Mouse (Mus musculus) liver, embryonic 16.5 days (tissue): ENCODE results near the gene Psat1. TPM values are rescaled to one million over a fixed set of nuclear protein-coding genes. Genes with fewer than 3 reads are reported as not detected.

ENCODE experiments used
- ATAC-seq: fragments of 200-750 bp; cut with Nextera tagmentation; 2 replicates; pipeline ENCODE4 v1.8.0; 2017; ENCODE audit warnings: low read depth, mild to moderate bottlenecking, moderate number of reproducible peaks, moderate library complexity
- H3K27ac ChIP-seq: fragments of 300-500 bp; sonication (generic); 2 replicates; pipeline ENCODE4 v1.5.1; 2014; ENCODE audit warnings: mild to moderate bottlenecking, low read length
- H3K27me3 ChIP-seq: fragments of 300-500 bp; sonication (generic); 2 replicates; pipeline ENCODE4 v1.6.1; 2014; ENCODE audit warnings: low read depth, low read length, mixed read lengths; ENCODE audit not compliant: control insufficient read depth, insufficient read depth
- H3K36me3 ChIP-seq: fragments of 300-500 bp; sonication (generic); 2 replicates; pipeline ENCODE4 v1.6.1; 2014; ENCODE audit warnings: mild to moderate bottlenecking; ENCODE audit not compliant: control insufficient read depth, insufficient read depth
- H3K4me1 ChIP-seq: fragments of 300-500 bp; sonication (generic); 2 replicates; pipeline ENCODE4 v1.6.1; 2014; ENCODE audit warnings: low read depth, low read length, mixed read lengths; ENCODE audit not compliant: control insufficient read depth
- H3K4me2 ChIP-seq: fragments of 300-500 bp; sonication (generic); 2 replicates; pipeline ENCODE4 v1.6.1; 2014; ENCODE audit warnings: low read depth, low read length, mixed read lengths
- H3K4me3 ChIP-seq: fragments of 300-500 bp; sonication (generic); 2 replicates; pipeline ENCODE4 v1.5.1; 2014; ENCODE audit warnings: low read depth, mild to moderate bottlenecking, low read length
- H3K9ac ChIP-seq: fragments of 300-500 bp; sonication (generic); 2 replicates; pipeline ENCODE4 v1.6.1; 2014; ENCODE audit warnings: low read depth, low read length
- H3K9me3 ChIP-seq: fragments of 300-500 bp; sonication (generic); replicated peaks from 2 replicates; pipeline ENCODE4 v1.6.1; 2016; ENCODE audit warnings: low read length; ENCODE audit not compliant: control insufficient read depth
- WGBS: fragments of 180-500 bp; shearing (Covaris S2); extraction: QIAGEN DNeasy Blood & Tissue Kit; methylation state at CpG from one replicate; pipeline ENCODE4 v1.1.7; 2014; ENCODE audit not compliant: insufficient replicate concordance; 5-methylcytosine and 5-hydroxymethylcytosine counted together
- polyA plus RNA-seq: library from polyadenylated mRNA; unstranded; fragments of >200 nt; fragmentation: Nextera tagmentation; extraction: Ambion mirVana; gene quantifications from 2 replicates; pipeline ENCODE4 v1.2.1, GENCODE M21; 2015

The Psat1 gene
- polyA plus RNA-seq = 256 and 258 TPM in 2 replicates

- H3K4me1 ChIP-seq = no peaks in the 10 kb centered on the region
- no peaks in the 10 kb centered on the region for H3K9me3 ChIP-seq
- no peak within 1 kb of the TSS for H3K4me2 ChIP-seq
- H3K27me3 ChIP-seq = no peaks in the 10 kb centered on the region
- no peak within 1 kb of the TSS for H3K4me3 ChIP-seq
- H3K9ac ChIP-seq = no peak within 1 kb of the TSS
- WGBS = 60% methylated on average over 7 of the region's 7 CpGs
- no peak within 1 kb of the TSS for H3K27ac ChIP-seq
- no peak for ATAC-seq
- no peaks in the 10 kb centered on the region for H3K36me3 ChIP-seq
These were observed at the start of gene Psat1 for GRCm38 (mm10) chr19:15947237-15947636. TSS of gene Psat1 (minus strand) at chr19:15947337.

DNA sequence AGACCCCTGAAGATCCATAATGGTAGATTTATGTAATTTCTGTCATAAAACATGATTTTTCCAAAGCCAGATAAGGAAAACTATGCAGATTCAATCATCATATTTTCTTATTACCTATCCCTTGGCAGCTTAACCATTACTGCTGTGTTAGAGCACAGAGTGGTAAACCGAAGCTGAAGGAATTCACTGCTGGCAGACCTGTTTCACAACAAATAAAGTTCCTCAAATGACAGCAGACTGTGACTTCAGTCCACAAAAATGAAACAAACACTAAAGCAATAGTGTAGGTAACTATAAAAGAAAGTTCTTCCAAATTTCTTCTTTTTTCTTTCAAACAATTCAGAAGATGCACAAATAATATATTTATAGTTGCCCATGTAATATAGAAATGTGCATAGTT, 43.0 kb upstream of the Psat1 start:
- Histone ChIP-seq H3K36me3 (no peaks in the 10 kb centered on the region), H3K27ac (no peak overlapping the region), H3K27me3 (no peaks in the 10 kb centered on the region), H3K4me1 (peaks cover 2% of the 10 kb centered on the region), H3K4me3 (no peak overlapping the region), H3K9ac (no peak overlapping the region), H3K4me2 (no peak overlapping the region), H3K9me3 (no peaks in the 10 kb centered on the region)
- no peak for ATAC-seq
- WGBS = 36% methylated on average over 1 of the region's 1 CpGs

- H3K4me3 ChIP-seq = peak overlapping the region; percentile 85
- WGBS = 22% methylated on average over 10 of the region's 10 CpGs
- peaks cover 6% of the 10 kb centered on the region for H3K4me1 ChIP-seq
- 0 out of 2 replicates have a peak overlapping the region, but pooled peaks have one; percentile 34 for H3K9ac ChIP-seq
- H3K9me3 ChIP-seq = no peaks in the 10 kb centered on the region
- no peak overlapping the region for H3K27ac ChIP-seq
- no peaks in the 10 kb centered on the region for H3K27me3 ChIP-seq
- ATAC-seq = no peak
- peak overlapping the region; percentile 97 for H3K4me2 ChIP-seq
- H3K36me3 ChIP-seq = no peaks in the 10 kb centered on the region
These were observed 38.1 kb upstream of the Psat1 start for GRCm38 (mm10) chr19:15985172-15985713.

- ATAC-seq = peak; percentile 94
- H3K27ac ChIP-seq = peak within 1 kb of the TSS; percentile 78
- H3K4me2 ChIP-seq = peak within 1 kb of the TSS; percentile 97
- H3K4me3 ChIP-seq = peak within 1 kb of the TSS; percentile 85
- peak within 1 kb of the TSS; percentile 81 for H3K9ac ChIP-seq
- H3K27me3 ChIP-seq = no peaks in the 10 kb centered on the region
- WGBS = under 1% methylated on average over 86 of the region's 88 CpGs
- H3K4me1 ChIP-seq = peaks cover 6% of the 10 kb centered on the region
- no peaks in the 10 kb centered on the region for H3K9me3 ChIP-seq
- no peaks in the 10 kb centered on the region for H3K36me3 ChIP-seq
These were observed 37.5 kb upstream of the Psat1 start, which contains the start of gene Cep78 for GRCm38 (mm10) chr19:15984449-15985171. TSS of gene Cep78 (minus strand) at chr19:15984989.

- peak overlapping the region; percentile 85 for H3K4me3 ChIP-seq
- H3K36me3 ChIP-seq = no peaks in the 10 kb centered on the region
- H3K27me3 ChIP-seq = no peaks in the 10 kb centered on the region
- H3K9ac ChIP-seq = peak overlapping the region; percentile 81
- peak overlapping the region; percentile 97 for H3K4me2 ChIP-seq
- no peak overlapping the region for H3K27ac ChIP-seq
- WGBS = 47% methylated on average over 15 of the region's 15 CpGs
- peaks cover 6% of the 10 kb centered on the region for H3K4me1 ChIP-seq
- no peaks in the 10 kb centered on the region for H3K9me3 ChIP-seq
- no peak for ATAC-seq
These were observed 36.7 kb upstream of the Psat1 start for GRCm38 (mm10) chr19:15983739-15984344.

- H3K4me2 ChIP-seq = 0 out of 2 replicates have a peak overlapping the region, but pooled peaks have one; percentile 97
- H3K9ac ChIP-seq = no peak overlapping the region
- no peak for ATAC-seq
- H3K9me3 ChIP-seq = no peaks in the 10 kb centered on the region
- peaks cover 6% of the 10 kb centered on the region for H3K4me1 ChIP-seq
- no peak overlapping the region for H3K4me3 ChIP-seq
- no peaks in the 10 kb centered on the region for H3K36me3 ChIP-seq
- WGBS = 67% methylated on average over 10 of the region's 10 CpGs
- no peak overlapping the region for H3K27ac ChIP-seq
- H3K27me3 ChIP-seq = no peaks in the 10 kb centered on the region
These were observed 36.0 kb upstream of the Psat1 start for GRCm38 (mm10) chr19:15982926-15983738.

GRCm38 (mm10) chr19:15981861-15982260, 34.7 kb upstream of the Psat1 start:
- no peak overlapping the region for H3K27ac ChIP-seq
- 45% methylated on average over 4 of the region's 4 CpGs for WGBS
- no peaks in the 10 kb centered on the region for H3K9me3 ChIP-seq
- H3K4me3 ChIP-seq = no peak overlapping the region
- H3K4me1 ChIP-seq = peaks cover 6% of the 10 kb centered on the region
- H3K9ac ChIP-seq = no peak overlapping the region
- ATAC-seq = no peak
- H3K36me3 ChIP-seq = no peaks in the 10 kb centered on the region
- H3K4me2 ChIP-seq = no peak overlapping the region
- no peaks in the 10 kb centered on the region for H3K27me3 ChIP-seq

GRCm38 (mm10) chr19:15973365-15973764, 26.2 kb upstream of the Psat1 start:
- WGBS = 62% methylated on average over 4 of the region's 4 CpGs
- no peak overlapping the region for H3K4me3 ChIP-seq

More at GRCm38 (mm10) chr19:15973365-15973764, 26.2 kb upstream of the Psat1 start:
- Histone ChIP-seq H3K4me1 (no peaks in the 10 kb centered on the region), H3K27me3 (no peaks in the 10 kb centered on the region), H3K36me3 (peaks cover 2% of the 10 kb centered on the region; the same call in 1 of the 2 replicates), H3K4me2 (no peak overlapping the region), H3K9me3 (no peaks in the 10 kb centered on the region), H3K9ac (no peak overlapping the region), H3K27ac (no peak overlapping the region)
- ATAC-seq = no peak
